Mouse (Mus musculus): ENCODE data around the gene Tet2.

The Tet2 gene

DNA sequence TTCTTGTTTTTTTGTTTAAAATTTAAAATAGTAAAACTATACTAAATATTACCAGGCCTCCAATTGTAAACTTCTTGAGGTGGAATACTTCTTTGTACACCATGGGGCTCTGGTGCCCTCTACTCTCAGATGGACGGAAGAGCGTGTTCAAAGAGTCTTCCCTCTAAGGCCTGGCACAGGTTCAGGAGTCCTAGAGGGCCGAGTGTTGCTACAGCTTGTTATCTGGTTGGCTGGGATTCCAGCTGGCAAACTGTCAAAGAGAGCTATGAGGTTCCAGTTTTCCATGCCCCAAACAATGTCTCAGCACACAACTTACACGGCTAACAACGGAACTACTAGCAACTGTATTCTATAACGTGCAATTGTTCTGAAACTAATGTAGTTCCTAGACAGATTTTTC, 28.8 kb downstream of the Tet2 start:
- DNase-seq = peak; percentile 27

- DNase-seq = no peak
These were observed 29.6 kb downstream of the Tet2 start for GRCm38 (mm10) chr3:133515204-133515969.

DNA sequence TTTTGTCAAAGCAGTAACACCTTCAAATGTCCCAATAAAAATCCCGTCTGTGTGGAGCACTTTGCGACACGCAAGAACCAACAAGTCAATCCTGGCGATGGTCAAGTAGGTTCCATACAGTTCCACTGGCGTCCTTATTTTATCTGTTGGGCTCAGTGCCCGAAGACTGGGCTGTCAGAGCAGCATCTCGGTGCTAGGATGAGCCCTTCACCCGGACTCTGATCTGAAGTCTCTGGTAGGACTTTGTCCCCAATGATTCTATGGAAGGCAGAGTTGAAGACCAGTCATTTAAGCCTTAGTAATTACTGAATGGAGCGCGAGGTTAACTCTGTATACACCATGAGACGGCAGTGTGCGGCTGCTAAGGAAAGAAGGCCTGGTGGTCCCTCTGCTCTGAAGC, 30.6 kb downstream of the Tet2 start:
- no peak for DNase-seq

DNA sequence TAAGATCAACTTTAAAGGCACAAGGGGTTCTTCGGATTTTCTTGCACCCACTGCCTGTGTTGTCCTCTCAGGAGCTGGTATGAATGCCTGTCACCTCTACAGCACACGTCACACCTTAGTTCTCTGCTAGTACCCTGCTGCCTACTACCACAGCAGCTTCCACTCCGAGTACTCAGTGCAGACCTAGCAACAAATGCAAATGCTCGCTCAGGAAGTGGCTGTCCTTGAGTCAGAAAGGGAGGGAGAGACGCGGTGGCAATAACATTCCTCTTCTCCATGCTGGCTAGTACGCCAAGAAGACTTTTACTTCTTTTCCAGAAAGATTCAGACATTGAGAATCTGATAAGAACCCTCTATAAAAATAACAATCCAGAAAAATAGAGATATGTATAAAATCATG, 31.5 kb downstream of the Tet2 start:
- no peak for DNase-seq

DNA sequence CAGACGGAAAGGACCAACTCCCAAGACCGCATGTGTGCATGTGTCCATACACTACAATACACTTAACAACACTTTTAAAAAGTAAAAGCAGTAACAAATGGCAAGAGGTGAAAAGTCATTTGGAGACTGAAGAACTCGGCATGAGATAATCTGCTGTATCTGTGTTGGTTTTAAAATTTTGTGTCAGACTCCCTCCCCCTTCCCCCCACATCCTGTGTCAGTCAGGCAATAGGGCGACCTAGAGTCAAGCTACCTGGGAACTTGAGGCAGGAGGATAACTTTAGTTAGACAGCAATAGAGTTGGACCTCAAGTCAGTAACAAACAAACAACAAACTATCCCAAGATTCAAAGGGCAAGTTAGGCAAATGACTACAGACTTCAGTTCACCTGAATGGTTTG, 34.6 kb downstream of the Tet2 start:
- DNase-seq = no peak

- no peak for DNase-seq
These were observed 35.1 kb downstream of the Tet2 start for GRCm38 (mm10) chr3:133509796-133510195.

- no peak for DNase-seq
These were observed 36.1 kb downstream of the Tet2 start for GRCm38 (mm10) chr3:133508881-133509280.

GRCm38 (mm10) chr3:133506289-133506954, 38.5 kb downstream of the Tet2 start:
- DNase-seq = no peak

DNA sequence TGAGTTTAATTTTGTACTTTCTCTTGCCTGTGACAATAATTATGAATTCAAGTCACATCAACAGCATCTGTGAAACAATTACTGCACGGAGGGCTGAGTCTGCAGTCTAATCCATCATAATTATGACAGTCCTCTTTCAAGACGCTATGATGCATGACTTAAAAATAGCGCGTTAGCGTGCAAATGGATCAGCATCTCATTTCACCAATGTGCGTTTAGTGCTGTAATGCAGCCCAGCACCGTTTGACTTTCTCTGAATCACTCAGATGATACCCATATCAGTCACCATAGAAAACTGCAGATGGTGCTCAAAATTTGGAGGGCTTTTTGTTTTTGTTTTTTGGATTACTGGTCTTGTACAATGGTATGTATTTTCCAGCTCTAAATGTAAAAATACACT, 48.0 kb downstream of the Tet2 start:
- DNase-seq = peak; percentile 47

DNA sequence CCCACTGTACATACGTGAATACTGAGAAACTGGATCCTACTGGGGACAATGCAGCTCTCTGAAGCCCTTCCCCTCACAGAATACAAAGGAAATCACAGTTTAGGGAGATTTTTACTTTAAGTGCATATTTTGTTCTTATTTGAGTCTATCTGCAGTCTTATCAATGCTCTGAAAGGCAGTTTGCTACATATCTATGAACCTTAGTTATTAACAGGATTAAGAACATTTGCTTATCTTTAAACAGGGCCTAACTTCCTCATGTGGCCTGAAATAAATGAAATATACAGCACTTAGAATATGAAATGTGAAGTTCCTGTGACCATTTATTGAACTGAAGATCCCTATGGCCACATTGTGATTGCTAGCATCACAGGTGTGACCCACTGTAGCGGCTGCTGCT, 53.6 kb downstream of the Tet2 start:
- DNase-seq = no peak

- DNase-seq = no peak
These were observed 56.8 kb downstream of the Tet2 start for GRCm38 (mm10) chr3:133488022-133488725.

DNA sequence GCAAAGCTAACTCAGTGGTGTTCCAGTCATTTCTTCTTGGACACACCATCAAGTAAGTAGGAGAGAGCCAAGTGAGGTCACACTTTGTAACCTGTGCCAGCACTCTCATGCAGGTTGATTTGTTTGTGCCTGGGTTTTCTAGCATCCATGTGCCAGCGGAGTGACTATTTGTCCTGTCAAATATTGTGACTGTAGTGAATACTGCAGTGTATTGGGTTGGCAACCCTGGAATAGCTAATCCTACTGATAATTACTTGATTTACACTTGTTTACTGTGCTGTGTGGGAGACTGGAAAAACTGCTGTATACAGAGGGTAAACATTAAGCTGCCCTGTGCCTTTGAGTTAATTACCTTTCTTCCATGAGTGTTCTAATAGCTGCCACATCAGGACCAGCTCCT, 62.1 kb downstream of the Tet2 start:
- no peak for DNase-seq

- no peak for DNase-seq
These were observed 66.0 kb downstream of the Tet2 start for GRCm38 (mm10) chr3:133478987-133479386.

GRCm38 (mm10) chr3:133473781-133474180, 71.2 kb downstream of the Tet2 start:
- DNase-seq = no peak

DNA sequence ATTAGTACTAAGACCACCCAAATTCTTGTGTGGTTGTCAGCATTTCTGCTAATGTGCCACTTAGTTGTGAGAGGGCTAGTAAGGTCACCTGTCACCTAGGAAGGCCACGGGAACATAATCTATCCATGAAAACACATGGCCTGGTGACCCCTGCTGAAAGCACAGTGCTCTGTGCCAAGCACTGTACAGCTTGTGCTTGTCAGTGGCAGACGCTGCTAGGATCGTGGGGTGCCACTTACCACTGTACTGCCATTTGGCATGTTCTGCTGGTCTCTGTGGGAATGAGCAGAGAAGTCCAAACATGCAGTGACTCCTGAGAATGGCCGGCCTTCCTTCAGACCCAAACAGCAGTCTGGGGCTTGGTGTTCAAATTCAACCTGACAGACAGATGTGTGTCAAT, 73.8 kb downstream of the Tet2 start:
- no peak for DNase-seq

DNA sequence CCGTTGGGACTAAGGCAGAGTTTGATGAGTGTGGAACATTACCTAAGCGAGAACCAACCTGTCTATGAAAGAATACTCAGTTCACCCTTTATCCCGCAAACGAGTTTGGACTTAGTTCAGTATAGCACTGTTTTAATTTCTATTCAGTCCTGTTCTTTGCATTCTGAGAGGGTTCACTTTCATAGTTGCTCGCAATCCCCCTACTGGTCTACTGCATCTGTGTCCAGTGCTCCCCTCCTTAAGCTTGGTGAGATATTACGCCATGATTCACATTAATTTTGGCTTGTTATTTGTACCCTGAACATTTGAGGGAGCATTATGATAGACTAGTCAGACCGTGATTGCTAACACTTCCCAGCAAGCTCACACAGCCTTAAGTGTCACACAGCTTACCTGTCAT, 76.1 kb downstream of the Tet2 start:
- DNase-seq = no peak

- DNase-seq = no peak
These were observed 81.7 kb downstream of the Tet2 start for GRCm38 (mm10) chr3:133463233-133463632.

GRCm38 (mm10) chr3:133462485-133462884, 82.5 kb downstream of the Tet2 start:
- DNase-seq = no peak

DNA sequence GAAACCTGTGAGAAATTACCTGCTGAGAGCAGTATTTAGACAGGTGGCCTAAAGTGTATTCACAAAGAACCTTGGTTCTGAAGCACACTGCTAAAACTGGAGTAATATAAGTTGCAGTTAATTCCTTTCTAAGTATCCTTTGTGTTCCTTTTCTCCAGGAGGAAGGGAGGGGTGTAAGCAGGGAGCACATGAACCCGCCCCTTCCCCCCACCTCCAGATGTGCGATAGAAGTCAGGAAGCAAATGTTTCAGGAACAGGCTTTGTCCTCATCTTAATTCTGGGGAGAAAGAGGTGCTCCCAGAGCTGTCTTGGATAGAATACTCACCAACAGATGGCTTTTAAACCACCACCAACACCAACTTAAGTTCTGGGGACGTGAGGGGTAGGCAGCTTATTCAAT, 82.9 kb downstream of the Tet2 start:
- no peak for DNase-seq

DNA sequence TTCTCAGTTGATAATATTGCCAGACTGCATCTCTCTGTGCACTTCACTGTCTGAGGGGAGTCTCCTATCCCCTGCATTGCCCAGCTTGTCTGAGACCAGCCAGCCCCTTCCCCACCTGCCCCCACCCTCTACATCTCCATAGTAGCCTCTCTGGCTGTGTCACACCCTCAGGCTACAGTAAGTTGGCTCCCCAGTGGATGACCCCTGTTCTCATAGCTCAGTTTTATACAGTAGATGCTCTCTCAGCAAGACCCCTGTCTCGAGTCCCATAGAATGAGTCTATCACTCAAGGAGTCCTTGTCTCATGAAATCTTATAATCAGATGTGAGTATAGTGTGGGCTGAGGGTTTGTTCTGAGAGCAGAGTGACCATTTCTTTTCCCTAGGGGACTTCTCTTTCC, 85.8 kb downstream of the Tet2 start:
- no peak for DNase-seq

GRCm38 (mm10) chr3:133453896-133454295, 91.0 kb downstream of the Tet2 start:
- DNase-seq = no peak

- DNase-seq = no peak
These were observed 108.0 kb downstream of the Tet2 start for GRCm38 (mm10) chr3:133436919-133437320.

DNA sequence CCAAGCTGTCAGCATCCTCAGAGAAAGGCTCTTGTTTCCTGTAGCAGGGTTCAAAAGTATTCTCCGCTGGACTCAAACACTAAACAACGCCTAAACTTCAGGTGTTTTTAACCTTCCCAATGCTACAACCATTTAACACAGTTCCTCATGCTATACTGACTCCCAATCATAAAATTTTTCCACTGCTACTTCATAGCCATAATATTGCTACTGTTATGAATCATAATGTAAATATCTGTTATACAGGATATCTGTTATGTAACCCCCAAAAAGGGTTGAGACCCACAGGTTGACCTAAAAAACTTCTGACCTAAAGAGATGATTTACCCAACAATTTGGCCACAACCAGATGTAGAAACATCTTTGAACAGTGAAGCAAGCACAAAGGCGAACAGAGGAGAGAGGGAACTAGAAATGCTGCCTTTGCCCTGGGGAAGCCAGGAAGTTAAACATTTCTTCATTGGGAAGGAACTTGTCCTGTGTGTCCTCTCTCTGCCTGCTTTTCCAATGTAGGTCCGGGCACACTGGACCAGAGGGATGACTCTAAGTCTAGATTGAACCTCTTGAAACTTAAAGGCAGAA, 108.6 kb downstream of the Tet2 start:
- no peak for DNase-seq

- no peak for DNase-seq
These were observed 109.2 kb downstream of the Tet2 start for GRCm38 (mm10) chr3:133435774-133436148.

All from retina, postnatal 1 day (tissue).